Mouse (Mus musculus): ENCODE data around the gene Gp9.

Gene Gp9

GRCm38 (mm10) chr6:87787108-87787890 lies 9.4 kb downstream of the Gp9 start:
- DNase-seq (ENCODE audit: low read depth, low spot score) = no peak

DNA sequence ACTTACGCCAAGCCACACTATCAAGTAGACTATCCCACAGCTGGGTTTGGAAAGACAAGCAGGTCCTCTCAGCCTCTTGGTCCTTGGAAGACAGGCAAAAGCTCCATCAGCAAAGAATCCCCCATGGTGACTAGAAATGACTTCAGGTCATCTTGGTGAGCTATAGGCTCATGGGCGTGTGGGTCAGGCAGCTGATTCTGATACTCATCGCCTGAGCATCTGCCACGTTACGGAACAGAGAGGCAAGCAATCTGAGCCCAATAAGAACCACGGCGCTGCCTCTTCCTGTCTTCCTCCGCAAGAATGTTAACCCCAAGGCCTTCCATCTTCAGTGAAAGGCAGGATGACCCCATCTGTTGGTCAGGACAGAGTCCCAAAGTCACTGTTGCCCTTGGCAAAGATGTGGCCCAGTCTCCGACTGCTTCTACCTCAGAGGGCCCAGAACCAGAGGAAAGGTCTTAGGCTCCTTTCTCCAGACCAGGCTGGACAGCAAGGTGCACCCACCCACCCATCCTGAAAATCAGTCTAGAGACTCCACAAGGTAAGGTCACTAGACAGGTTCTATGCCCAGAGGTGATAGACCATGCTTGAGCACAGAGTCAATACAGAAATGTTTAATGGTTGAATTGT lies 10.5 kb downstream of the Gp9 start:
- no peak for DNase-seq (ENCODE audit: low read depth, low spot score)

DNA sequence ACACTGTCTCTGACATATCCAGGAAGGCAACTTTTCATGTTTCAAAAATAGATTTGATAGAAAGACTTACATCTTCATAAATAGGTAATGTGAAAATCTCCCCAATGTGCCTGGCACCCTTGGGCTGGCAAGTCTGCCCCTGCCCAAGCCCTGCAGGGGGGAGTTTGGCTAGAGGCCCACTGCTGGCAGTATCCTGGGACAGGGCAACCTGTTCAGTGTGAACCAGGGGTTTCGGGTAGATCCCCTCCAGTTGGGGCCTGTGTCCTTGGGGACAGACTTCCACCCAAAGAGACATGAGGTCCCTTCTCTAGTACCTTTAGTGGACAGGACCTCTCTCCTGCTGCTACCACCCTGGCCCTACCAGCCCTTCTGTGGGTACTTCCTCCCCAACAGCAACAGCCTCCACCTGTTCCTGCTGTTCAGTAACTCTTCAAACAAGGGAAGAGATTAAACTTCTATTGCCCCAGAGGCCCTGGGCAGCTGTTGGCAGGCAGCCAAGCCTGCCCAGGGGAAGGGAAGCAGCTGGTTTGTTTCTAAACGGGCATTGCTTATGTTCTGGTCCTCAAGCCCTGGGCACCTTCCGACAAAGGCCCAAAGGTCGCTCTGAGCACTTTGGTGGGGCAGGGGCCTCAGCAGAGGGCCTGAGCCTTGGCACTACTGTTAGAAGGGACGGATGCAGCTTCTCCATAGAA lies 11.2 kb downstream of the Gp9 start:
- DNase-seq (ENCODE audit: low read depth, low spot score) = no peak

DNA sequence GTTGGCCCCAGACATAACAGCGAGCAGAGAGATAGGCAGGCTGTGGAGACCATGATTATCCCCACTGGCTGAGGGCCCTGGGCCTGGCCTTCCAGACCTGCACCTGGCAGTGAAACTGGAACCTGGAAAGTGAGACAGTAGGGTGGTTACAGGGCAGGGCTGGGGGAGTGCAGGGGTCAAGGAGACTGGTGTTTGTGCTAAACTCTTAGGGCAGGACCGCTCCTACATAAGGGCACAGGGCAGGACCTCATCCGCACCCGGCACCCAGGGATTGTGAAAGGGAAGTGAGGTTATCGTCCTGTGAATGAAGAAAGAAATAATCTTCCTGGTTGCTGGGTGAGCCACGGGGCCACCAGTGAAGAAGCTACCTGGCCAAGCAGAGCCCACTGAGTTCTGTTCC lies 11.9 kb downstream of the Gp9 start:
- DNase-seq (ENCODE audit: low read depth, low spot score) = no peak

- DNase-seq (ENCODE audit: low read depth, low spot score) = no peak
These were observed 13.1 kb downstream of the Gp9 start for GRCm38 (mm10) chr6:87790779-87791480.

DNA sequence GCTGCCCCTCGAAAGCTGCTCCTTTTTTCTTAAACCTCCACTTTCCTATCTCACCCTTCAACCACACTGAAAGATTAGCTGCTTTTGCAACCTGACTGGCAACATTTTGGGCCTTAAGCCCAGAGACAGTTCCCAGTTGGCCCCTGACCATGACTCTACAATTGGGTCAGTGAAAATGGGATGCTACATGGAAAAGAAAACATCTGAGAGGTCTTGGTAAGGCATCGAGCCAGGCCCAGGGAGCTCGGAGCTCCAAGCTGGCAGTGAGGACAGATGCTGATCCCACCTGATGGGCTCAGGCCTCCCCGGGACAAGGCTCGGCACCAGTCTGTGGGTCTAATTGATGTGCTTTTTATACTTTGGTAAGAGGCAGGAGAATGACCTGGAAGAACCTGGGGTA lies 14.0 kb downstream of the Gp9 start:
- no peak for DNase-seq (ENCODE audit: low read depth, low spot score)

DNA sequence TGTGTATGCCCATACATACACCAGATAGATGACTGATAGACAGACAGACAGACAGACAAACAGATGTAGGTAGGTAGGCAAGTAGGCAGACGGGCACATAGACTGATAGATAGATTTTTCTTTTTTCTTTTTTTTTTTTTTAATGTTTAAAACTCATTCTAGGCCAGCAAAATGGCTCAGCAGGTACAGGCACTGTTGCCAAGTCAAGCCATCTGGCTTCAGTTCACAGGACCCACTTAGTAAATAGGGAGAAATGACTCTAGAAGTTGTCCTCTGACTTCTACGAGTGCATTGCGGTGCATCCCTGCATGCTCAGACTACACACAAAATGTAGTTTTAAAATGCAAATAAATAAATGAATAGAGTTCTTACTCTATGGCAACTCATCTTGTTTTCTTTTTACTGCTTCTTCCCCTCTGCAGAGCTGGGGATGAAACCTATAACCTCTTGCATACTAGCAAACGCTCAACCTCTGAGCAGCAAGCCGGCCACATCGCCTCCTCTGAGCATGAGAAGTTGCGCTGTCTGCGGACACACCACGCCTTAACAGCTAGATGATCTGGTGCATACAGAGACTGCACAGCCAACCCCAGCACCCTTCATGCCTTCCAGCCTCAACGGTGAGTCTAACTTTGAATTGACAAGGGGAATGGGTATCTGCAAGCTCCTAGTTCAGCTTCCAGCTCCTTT lies 16.1 kb downstream of the Gp9 start:
- DNase-seq (ENCODE audit: low read depth, low spot score) = no peak

GRCm38 (mm10) chr6:87795385-87796150 lies 17.7 kb downstream of the Gp9 start:
- no peak for DNase-seq (ENCODE audit: low read depth, low spot score)

DNA sequence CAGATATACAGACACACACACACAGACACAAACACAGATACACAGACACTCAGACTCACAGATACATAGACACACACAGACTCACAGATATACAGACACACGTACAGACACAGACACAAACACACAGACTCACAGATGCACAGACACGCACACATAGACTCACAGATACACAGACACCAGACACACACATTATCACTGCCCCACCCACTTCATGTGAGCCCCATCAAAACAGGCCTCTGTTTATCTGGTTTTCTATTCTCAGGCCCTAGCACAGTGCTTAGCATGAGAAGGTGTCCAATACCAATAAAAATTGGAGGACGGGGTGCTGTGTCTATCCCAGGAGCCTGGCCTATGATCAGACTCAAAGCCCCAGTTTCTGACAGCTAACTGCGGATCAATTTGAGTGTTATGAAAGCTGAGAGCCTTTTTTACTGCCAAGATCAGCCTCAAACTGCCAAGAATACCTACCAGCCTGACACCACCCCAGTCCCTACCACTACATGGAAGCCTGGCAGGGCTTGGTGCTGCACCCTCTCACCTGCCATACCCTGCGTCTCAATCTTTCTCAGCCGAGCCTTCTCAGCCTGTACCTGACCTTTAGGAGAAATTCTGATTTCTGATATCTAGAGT lies 18.5 kb downstream of the Gp9 start:
- DNase-seq (ENCODE audit: low read depth, low spot score) = no peak

DNA sequence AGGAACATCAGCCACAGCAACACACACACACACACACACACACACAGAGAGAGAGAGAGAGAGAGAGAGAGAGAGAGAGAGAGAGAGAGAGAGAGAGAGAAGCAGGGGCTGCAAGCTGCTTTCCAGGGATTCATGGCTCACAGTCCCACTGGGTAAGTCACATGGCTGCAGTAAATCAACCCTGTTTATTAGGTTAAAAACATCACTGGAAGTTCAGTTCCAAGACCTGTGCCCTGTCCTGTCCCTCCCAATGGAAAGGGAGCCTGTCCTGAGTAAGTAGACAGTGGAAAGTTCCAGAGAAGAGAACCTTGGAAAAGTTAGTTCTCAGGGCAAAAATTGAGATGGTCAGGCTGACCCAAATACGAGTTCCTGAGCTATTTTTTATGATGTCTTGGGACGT lies 19.4 kb downstream of the Gp9 start:
- DNase-seq (ENCODE audit: low read depth, low spot score) = no peak

DNA sequence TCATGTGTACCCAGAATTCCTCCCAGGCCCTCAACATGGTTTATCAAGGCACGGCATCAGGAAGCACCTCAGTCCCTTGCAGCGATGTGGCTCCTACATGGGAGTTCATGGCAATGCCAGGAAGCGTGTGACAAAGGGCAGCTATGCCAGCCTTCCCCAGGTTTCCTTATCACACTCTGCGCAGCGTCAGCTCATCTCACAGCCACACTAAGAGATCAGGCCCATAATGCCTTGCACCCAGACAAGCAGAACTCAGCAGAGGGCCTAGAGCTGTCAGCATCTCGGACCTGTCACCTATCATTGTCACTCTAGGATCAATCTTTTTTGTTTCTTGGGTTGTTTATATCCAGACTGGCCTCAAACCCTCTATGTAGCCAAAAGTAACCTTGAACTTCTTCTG lies 21.7 kb downstream of the Gp9 start:
- no peak for DNase-seq (ENCODE audit: low read depth, low spot score)

GRCm38 (mm10) chr6:87802462-87802861 lies 24.6 kb downstream of the Gp9 start:
- DNase-seq (ENCODE audit: low read depth, low spot score) = no peak

DNA sequence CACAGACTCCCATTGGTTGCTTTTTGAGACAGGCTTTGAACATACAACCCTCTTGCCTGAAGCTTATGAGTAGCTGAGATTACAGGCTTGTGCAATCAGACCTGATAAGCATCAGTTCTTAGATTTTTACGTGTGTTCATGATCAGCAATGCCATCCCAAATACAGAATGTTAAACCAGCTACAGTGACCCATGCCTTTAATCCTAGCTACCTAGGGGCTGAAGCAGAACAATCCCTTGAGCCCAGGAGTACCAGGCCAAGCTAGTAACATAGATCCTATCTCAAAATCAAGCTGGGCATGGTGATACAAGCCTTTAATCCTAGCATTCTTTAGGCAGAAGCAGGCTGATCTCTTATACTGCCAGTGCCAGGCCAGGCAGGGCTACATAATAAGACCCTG lies 26.2 kb downstream of the Gp9 start:
- no peak for DNase-seq (ENCODE audit: low read depth, low spot score)

DNA sequence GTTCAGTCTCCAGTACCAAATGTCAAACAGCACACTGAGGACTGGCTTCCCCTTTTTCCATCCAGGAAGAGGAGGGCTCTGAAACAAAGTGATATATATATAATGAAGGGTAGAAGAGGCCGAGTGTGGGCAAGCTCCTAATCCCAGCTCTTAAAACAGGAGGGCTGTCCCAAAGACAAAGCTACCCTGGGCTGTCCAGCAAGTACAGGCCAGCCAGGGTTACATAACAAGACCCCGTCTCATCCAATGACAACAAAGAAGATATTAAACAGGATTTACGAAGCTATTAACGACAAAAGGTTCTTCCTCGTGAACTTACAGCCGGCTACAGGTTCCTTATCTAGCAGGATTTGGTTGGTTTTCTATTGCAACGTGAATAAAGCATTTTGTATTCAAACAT lies 27.0 kb downstream of the Gp9 start:
- no peak for DNase-seq (ENCODE audit: low read depth, low spot score)

DNA sequence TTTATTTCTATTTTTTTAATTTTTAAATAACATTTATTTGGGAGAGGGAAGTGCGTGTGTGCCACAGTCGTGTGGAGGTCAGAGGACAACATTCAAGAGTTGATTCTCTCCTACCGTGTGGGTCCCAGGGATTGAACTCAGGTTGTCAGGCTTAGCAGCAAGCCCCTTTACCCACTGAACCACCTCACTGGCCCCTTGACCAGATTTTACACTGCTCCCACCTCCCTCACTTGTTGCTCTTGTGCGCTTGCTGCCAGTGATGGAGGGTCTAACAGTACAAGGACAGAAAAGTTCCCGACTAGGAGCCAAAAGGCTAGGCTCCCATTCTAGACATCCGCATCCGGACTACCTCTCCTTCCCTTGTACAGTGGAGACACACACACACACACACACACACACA lies 27.6 kb downstream of the Gp9 start:
- no peak for DNase-seq (ENCODE audit: low read depth, low spot score)

GRCm38 (mm10) chr6:87806028-87806427 lies 28.2 kb downstream of the Gp9 start:
- DNase-seq (ENCODE audit: low read depth, low spot score) = no peak

GRCm38 (mm10) chr6:87806857-87807256 lies 29.0 kb downstream of the Gp9 start:
- no peak for DNase-seq (ENCODE audit: low read depth, low spot score)

GRCm38 (mm10) chr6:87807735-87808440 lies 30.0 kb downstream of the Gp9 start:
- no peak for DNase-seq (ENCODE audit: low read depth, low spot score)

- no peak for DNase-seq (ENCODE audit: low read depth, low spot score)
These were observed 30.6 kb downstream of the Gp9 start for GRCm38 (mm10) chr6:87808521-87808920.

GRCm38 (mm10) chr6:87809144-87809543 lies 31.3 kb downstream of the Gp9 start:
- no peak for DNase-seq (ENCODE audit: low read depth, low spot score)

Measured in telencephalon, adult 2 months (tissue).